Mouse (Mus musculus): Measurements from ENCODE around the gene Ubox5. TPM values are rescaled to one million over a fixed set of nuclear protein-coding genes. Genes with fewer than 3 reads are reported as not detected.
"Not testable (repeated sequence)": the region's sequence is repeated elsewhere in the genome, so short reads cannot be mapped to it uniquely, and the experiment has no call there.

Gene Ubox5
- total RNA-seq (2017): 6.3 and 9.4 TPM in 2 replicates

- peak; percentile 80 to 83 for ATAC-seq (replicated peaks in 1 of 2; ENCODE audit: insufficient read depth in 1 of 2, low FRiP score in 2 of 2, low TSS enrichment in 1 of 2, low read depth in 1 of 2, poor library complexity in 2 of 2, severe bottlenecking in 2 of 2)
These were observed at the start of gene Ubox5, which contains the start of gene Fastkd5 for GRCm38 (mm10) chr2:130629839-130630203. Gene Ubox5 (minus strand): TSS chr2:130630038. Gene Fastkd5 (minus strand): TSS chr2:130630027.

DNA sequence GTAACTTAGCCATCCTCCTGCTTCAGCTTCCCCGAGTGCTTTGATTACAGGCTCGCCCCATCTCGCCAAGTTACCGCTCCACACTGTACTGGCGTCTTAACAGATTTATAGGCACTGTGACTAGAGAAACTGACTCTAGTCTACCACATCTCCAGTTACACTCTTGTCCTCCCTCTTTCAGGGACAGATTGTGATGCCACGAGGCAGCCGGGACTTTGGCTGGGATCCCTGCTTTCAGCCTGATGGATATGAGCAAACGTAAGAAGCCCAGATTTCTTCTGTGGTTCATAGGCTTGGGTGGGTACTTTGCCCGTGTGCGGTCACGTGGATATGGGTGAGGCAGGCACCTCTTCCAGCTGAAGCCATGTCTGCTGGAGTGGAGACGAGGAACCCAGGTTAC is 49.3 kb upstream of the Ubox5 start:
- no peak for ATAC-seq (replicated peaks in 1 of 2; ENCODE audit: insufficient read depth in 1 of 2, low FRiP score in 2 of 2, low TSS enrichment in 1 of 2, low read depth in 1 of 2, poor library complexity in 2 of 2, severe bottlenecking in 2 of 2)

GRCm38 (mm10) chr2:130677211-130677610 is 47.4 kb upstream of the Ubox5 start:
- ATAC-seq (replicated peaks in 1 of 2; ENCODE audit: insufficient read depth in 1 of 2, low FRiP score in 2 of 2, low TSS enrichment in 1 of 2, low read depth in 1 of 2, poor library complexity in 2 of 2, severe bottlenecking in 2 of 2): no peak

- ATAC-seq (replicated peaks in 1 of 2; ENCODE audit: insufficient read depth in 1 of 2, low FRiP score in 2 of 2, low TSS enrichment in 1 of 2, low read depth in 1 of 2, poor library complexity in 2 of 2, severe bottlenecking in 2 of 2): peak; percentile 64 to 68
These were observed 37.7 kb upstream of the Ubox5 start, which contains the start of gene Itpa for GRCm38 (mm10) chr2:130667559-130667958. Gene Itpa (plus strand): TSS chr2:130667610.

- peak; percentile 87 to 88 for ATAC-seq (replicated peaks in 1 of 2; ENCODE audit: insufficient read depth in 1 of 2, low FRiP score in 2 of 2, low TSS enrichment in 1 of 2, low read depth in 1 of 2, poor library complexity in 2 of 2, severe bottlenecking in 2 of 2)
These were observed 34.4 kb upstream of the Ubox5 start, which contains the start of gene Ddrgk1 for GRCm38 (mm10) chr2:130664102-130664701. Gene Ddrgk1 (minus strand): TSS chr2:130664659.

DNA sequence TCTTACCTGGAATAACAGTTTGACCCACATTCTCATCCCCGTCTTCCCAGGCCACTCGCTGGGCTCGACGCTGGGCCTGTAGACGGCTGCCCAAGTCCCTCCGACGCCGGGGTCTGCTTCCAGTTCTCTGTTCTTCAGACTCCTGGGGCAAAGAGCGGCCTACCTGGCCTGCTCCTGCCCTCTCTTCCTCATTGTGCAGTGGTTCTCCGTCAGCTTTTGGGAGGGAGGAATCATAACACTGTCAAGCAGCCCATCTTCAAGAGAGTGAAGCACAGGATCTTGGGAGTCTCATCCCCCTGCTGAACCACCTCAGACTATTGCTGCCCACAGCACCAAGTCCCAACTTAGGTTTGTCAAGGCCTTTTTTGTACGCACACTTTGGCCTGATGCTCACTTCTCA is 33.5 kb upstream of the Ubox5 start:
- no peak for ATAC-seq (replicated peaks in 1 of 2; ENCODE audit: insufficient read depth in 1 of 2, low FRiP score in 2 of 2, low TSS enrichment in 1 of 2, low read depth in 1 of 2, poor library complexity in 2 of 2, severe bottlenecking in 2 of 2)

DNA sequence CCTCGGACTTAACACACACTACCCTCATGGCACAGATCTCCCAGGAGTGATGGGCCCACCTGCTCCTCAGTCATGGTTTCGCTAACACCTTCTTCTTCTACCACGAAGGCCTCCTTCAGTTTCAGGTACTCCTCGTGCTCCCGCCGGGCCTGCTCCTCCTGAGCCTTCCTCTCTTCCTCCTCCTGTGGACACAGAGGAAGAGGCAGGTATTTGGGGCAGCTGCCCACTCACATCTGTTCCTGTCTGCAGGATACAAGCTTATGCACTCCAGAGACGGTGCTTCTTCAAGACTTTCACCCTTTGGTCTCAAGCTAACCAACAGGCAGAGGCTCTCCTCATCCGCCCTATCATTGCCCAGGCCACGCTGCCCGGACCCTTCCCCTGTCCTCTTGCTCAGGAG is 28.7 kb upstream of the Ubox5 start:
- ATAC-seq (replicated peaks in 1 of 2; ENCODE audit: insufficient read depth in 1 of 2, low FRiP score in 2 of 2, low TSS enrichment in 1 of 2, low read depth in 1 of 2, poor library complexity in 2 of 2, severe bottlenecking in 2 of 2): 0 out of 4 replicates have a peak, but pooled peaks of 1 of the 2 experiments have one; percentile 1

GRCm38 (mm10) chr2:130657541-130657940 is 27.7 kb upstream of the Ubox5 start:
- no peak for ATAC-seq (replicated peaks in 1 of 2; ENCODE audit: insufficient read depth in 1 of 2, low FRiP score in 2 of 2, low TSS enrichment in 1 of 2, low read depth in 1 of 2, poor library complexity in 2 of 2, severe bottlenecking in 2 of 2)

DNA sequence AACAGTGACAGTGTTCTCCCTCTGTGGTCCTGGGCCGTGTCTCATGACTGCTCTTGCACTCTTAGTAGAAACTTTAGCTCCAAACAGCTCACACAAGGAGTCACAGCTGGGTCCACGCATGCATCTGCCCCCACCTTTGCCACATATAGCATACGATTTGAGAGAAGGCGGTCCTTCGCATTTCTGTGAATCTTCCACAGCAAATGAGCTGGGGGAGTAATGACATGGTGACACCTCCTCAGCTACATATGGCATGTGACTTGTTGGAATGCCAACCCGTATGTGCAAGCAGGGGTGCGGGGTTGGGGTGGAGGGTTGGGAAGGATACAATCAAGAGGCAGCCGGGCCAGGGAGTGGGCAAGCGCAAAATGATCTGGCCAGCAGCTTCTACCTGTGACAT is 26.7 kb upstream of the Ubox5 start:
- no peak for ATAC-seq (replicated peaks in 1 of 2; ENCODE audit: insufficient read depth in 1 of 2, low FRiP score in 2 of 2, low TSS enrichment in 1 of 2, low read depth in 1 of 2, poor library complexity in 2 of 2, severe bottlenecking in 2 of 2)

DNA sequence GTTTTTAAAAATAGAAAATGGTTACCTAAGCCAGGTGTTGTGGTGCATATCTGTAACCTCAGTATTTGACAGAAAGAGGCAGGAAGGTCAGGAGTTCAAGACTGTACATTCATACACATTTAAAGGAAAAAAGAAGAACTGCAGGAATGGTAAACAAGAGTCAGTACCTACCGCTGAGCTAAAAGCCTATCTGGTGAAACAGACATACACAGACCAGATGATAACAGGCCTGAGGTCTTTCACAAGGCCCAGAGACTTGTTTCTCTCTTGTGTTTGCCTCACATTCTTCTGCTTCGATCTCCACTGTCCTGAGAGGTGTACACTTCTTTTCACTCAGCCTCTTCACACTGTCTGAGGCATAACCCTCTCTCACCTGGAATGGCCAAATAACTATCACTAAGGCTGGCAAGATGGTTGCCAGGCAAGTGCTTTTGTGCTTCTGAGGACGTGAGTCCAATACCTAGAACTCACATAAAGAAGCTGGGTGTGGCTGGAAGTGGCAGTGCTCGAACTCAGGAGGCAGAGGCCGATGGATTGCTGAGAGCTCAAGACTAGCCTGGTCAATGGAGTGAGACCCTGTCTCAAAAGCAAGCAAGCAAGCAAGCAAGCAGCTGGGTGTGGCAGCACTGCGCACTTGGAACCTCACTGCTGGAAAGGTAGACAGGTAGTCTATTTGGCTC is 26.0 kb upstream of the Ubox5 start:
- ATAC-seq (replicated peaks in 1 of 2; ENCODE audit: insufficient read depth in 1 of 2, low FRiP score in 2 of 2, low TSS enrichment in 1 of 2, low read depth in 1 of 2, poor library complexity in 2 of 2, severe bottlenecking in 2 of 2): no peak

- ATAC-seq (replicated peaks in 1 of 2; ENCODE audit: insufficient read depth in 1 of 2, low FRiP score in 2 of 2, low TSS enrichment in 1 of 2, low read depth in 1 of 2, poor library complexity in 2 of 2, severe bottlenecking in 2 of 2): no peak
These were observed 23.9 kb upstream of the Ubox5 start for GRCm38 (mm10) chr2:130653760-130654159.

GRCm38 (mm10) chr2:130653303-130653702 is 23.5 kb upstream of the Ubox5 start:
- ATAC-seq (replicated peaks in 1 of 2; ENCODE audit: insufficient read depth in 1 of 2, low FRiP score in 2 of 2, low TSS enrichment in 1 of 2, low read depth in 1 of 2, poor library complexity in 2 of 2, severe bottlenecking in 2 of 2): no peak

DNA sequence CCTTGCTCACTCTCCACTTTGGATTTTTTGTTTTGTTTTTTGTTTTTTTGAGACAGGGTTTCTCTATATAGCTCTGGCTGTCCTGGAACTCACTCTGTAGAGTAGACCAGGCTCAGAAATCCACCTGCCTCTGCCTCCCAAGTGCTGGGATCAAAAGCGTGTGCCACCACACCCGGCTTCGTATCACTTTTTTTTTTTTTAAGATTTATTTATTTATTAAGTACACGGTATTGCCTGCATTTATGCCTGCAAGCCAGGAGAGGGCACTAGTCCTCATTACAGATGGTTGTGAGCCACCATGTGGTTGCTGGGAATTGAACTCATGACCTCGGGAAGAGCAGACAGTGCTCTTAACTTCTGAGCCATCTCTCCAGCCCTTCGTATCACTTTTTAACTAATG is 19.2 kb upstream of the Ubox5 start:
- ATAC-seq (replicated peaks in 1 of 2; ENCODE audit: insufficient read depth in 1 of 2, low FRiP score in 2 of 2, low TSS enrichment in 1 of 2, low read depth in 1 of 2, poor library complexity in 2 of 2, severe bottlenecking in 2 of 2): not testable (repeated sequence)

- no peak for ATAC-seq (replicated peaks in 1 of 2; ENCODE audit: insufficient read depth in 1 of 2, low FRiP score in 2 of 2, low TSS enrichment in 1 of 2, low read depth in 1 of 2, poor library complexity in 2 of 2, severe bottlenecking in 2 of 2)
These were observed 15.4 kb upstream of the Ubox5 start for GRCm38 (mm10) chr2:130645198-130645597.

GRCm38 (mm10) chr2:130642684-130643369 is 13.0 kb upstream of the Ubox5 start, which contains the start of gene Lzts3:
Gene Lzts3 (minus strand): TSS chr2:130642803.
- ATAC-seq (replicated peaks in 1 of 2; ENCODE audit: insufficient read depth in 1 of 2, low FRiP score in 2 of 2, low TSS enrichment in 1 of 2, low read depth in 1 of 2, poor library complexity in 2 of 2, severe bottlenecking in 2 of 2): peak; percentile 83 to 86

- ATAC-seq (replicated peaks in 1 of 2; ENCODE audit: insufficient read depth in 1 of 2, low FRiP score in 2 of 2, low TSS enrichment in 1 of 2, low read depth in 1 of 2, poor library complexity in 2 of 2, severe bottlenecking in 2 of 2): 0 out of 4 replicates have a peak, but pooled peaks of 1 of the 2 experiments have one; percentile 2
These were observed 12.4 kb upstream of the Ubox5 start for GRCm38 (mm10) chr2:130642197-130642660.

DNA sequence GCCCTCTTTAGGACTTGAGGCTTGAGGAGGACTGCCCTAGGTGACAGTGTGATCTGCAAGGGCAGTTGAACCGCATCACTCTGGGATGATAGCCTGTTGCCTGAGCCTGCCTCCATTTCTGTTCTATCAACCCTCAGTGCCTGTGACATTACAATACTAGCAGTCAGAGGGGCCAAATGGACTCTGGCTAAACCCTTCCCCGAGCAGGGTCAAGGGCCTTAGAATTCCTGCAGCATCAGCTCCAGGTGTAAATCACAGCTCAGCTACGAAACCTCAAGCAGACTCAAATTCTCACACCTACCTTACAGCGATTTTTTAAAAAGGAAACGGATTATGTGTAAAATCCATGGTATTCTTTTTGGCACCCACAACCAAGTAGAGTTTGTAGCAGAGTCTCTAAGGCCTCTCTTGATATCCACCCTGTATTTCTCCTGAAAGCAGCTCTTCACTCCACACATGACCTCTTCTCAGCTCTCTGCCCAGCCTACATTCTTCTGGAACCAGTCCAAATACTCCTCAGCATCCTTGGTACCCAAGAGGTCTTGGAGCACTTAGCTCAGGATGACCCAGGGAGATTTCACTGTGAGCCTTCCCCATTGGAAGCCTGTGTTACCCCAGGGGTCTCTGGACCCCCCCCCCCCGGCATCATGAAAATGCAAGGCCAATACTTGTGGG is 11.7 kb upstream of the Ubox5 start:
- ATAC-seq (replicated peaks in 1 of 2; ENCODE audit: insufficient read depth in 1 of 2, low FRiP score in 2 of 2, low TSS enrichment in 1 of 2, low read depth in 1 of 2, poor library complexity in 2 of 2, severe bottlenecking in 2 of 2): no peak
